Mouse (Mus musculus) gastrocnemius, postnatal 25 days (tissue): ENCODE measurements around the gene Mta3. TPM values are rescaled to one million over a fixed set of nuclear protein-coding genes. Genes with fewer than 3 reads are reported as not detected.

Experiments
- DNase-seq: peaks from one replicate; pipeline ENCODE4 v3.0.0; 2022
- total RNA-seq, 2 experiments: library from RNA; stranded (reverse); gene quantifications; 1 replicate in 1 of 2; 2 replicates in 1 of 2; pipeline ENCODE4 v1.2.3; 2021

Gene Mta3
- total RNA-seq, 2 experiments from 2014 or later = 8.8 to 8.9 TPM

GRCm38 (mm10) chr17:83759547-83759946 is 53.6 kb downstream of the Mta3 start:
- no peak for DNase-seq

GRCm38 (mm10) chr17:83764538-83764937 is 58.6 kb downstream of the Mta3 start:
- DNase-seq = no peak

DNA sequence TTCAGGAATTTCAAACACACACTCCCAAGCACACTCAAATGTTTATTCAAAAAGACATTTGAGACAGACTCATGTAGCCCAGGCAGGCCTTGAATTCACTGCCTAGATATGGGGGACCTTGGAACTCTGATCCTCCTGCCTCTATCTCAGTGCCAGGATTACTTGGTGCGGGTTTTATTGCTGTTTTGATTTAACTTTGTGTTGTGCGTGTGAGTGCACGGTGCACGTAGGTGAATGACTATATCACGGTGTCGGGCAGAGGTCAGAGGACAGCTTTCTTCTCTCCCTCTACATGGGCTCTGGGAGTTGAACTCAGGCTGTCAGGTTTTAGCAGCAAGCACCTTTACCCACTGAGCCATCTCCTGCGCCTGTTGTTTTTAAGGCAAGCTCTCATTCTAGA is 61.1 kb downstream of the Mta3 start:
- no peak for DNase-seq

- no peak for DNase-seq
Measured at GRCm38 (mm10) chr17:83768309-83768708, 62.3 kb downstream of the Mta3 start.

GRCm38 (mm10) chr17:83770371-83770770 is 64.4 kb downstream of the Mta3 start:
- DNase-seq = no peak

DNA sequence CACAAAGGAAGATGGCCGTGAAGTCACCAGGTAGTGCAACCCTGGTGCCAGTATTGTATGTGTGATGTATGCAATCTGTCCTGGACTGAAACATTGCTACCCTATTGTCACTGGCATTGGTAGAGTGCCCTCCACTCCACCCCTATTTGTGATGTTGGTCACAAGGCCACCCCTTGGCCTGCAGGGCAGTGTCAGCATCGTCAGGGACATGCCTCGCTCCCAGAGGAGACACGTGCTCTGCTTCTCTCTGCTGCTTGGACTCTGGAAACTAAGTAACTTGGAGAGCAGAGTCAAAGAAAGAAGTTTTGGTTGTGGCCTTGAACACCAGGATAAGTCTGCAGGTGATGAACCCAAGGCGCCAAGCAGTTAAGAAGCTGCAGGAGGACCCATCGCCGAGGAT is 65.0 kb downstream of the Mta3 start:
- DNase-seq = no peak

DNA sequence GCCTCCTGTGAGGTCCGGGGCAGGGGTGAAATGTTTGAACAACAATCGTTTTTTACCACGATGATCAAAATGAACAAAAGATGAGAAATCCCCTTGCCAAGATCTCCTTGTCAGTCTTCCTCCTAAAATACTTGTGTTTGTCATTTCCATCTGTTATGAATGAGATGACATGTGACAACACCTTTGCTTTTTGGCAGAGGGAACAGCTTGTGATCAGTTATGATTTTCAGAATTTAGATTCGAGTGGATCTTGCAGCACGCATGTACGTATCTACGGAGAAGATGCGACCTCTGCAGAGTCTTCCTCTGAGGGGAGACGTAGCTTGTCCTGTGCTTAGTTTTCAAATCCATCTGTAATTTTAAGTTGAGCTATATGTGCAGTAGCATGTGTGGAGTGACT is 66.1 kb downstream of the Mta3 start:
- DNase-seq = no peak

GRCm38 (mm10) chr17:83772711-83773110 is 66.7 kb downstream of the Mta3 start:
- DNase-seq = no peak

DNA sequence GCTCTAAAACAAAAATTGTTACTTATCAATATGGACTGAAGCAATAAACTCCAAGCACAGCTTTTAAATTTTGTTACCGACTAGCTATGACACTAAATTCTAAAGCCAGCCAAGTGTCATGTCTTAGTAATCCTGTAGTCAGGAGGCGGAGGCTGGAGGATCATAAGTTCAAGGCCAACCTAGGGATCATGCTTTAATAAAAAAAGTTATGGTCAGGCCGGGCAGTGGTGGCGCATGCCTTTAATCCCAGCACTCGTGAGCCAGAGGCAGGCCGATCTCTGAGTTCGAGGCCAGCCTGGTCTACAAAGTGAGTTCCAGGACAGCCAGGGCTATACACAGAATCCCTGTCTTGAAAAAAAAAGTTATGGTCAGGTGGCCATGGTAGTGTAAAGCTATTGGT is 71.0 kb downstream of the Mta3 start:
- no peak for DNase-seq

- no peak for DNase-seq
Measured at GRCm38 (mm10) chr17:83777462-83778051, 71.6 kb downstream of the Mta3 start.

DNA sequence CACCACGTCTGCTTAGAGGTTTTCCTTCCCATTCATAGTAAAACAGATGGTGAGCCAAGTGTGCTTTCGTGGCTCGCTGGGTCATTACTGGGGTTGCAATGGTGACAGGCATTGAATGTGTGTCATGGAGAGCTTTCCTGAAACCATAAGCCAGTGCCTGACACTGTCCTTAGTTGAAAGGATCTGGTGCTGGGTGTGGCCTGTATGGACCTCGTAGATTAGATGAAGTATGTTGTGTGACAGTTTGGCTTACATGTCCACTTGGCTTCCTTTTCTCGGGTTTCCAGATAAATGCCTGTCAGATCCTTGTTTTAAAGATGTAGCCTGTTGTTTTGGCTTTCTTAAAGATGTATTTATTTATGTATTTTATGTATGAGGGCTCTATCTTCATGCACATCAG is 74.3 kb downstream of the Mta3 start:
- DNase-seq = no peak

DNA sequence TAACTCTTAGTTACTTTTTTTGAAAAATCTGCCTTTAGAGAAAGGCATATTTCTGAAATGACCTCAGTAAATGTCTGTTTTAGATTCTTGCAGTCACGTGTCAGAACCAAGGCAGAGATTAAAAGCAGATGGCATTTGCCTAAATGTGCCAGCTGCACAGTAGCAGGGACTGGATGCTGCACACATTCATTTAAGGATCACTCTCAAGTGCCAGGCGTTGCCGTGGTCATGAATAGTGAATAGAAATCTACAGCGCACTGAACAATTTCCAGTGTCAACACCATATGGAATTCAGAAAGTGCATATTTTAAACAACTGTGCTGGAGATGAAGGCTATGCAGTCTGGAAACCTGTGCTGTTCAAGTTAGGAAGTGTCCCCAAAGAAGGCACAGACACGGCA is 76.8 kb downstream of the Mta3 start:
- DNase-seq = no peak

GRCm38 (mm10) chr17:83786418-83786817 is 80.5 kb downstream of the Mta3 start:
- DNase-seq = no peak

DNA sequence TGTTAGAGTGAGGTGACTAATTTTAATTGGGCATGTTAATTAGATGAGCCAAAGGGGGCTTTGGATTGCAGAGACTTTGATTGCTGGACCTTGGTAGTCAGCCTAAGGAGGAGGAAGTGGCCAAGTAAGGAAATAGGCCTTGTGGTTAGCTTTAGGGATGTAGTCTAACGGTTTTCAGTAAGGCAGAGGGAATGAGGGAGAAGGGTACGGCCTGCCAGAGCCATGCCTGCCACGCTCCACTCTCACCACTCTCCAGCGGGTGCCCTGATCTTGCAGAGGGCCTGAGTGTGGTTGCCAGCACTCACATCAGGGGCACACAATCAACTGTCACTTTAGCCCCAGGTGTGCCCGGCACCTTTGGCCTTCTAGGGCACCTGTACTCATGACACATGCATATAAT is 84.2 kb downstream of the Mta3 start:
- DNase-seq = no peak

- DNase-seq = no peak
Measured at GRCm38 (mm10) chr17:83792388-83792787, 86.4 kb downstream of the Mta3 start.

GRCm38 (mm10) chr17:83795121-83795520 is 89.2 kb downstream of the Mta3 start:
- no peak for DNase-seq

DNA sequence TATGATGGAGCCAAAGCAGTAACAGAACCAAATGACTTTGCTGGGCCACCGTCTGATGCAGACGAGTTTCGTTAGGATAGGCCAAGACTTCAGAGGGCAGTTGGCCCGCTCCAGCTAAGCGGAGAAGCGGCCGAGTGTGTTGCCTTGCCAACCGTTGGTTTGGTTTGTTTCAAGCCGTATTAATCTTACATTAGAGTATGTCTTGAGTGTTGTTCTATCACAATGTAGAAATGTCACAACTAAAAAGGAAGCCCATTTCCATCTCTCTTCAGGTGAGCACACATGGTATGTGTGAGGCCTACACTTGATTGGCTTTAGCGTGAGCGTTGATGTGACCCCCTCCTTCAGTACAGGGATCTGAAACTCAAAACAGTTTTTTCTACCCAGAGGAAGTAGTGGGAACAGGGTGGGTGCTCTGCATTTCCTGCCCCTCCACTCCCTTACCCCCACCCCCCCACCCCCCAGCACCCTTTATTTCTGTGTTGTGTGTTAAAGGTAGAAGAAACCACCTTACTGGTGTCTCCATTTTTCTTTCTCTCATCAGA is 93.6 kb downstream of the Mta3 start:
- no peak for DNase-seq

- no peak for DNase-seq
Measured at GRCm38 (mm10) chr17:83803987-83804386, 98.0 kb downstream of the Mta3 start.

DNA sequence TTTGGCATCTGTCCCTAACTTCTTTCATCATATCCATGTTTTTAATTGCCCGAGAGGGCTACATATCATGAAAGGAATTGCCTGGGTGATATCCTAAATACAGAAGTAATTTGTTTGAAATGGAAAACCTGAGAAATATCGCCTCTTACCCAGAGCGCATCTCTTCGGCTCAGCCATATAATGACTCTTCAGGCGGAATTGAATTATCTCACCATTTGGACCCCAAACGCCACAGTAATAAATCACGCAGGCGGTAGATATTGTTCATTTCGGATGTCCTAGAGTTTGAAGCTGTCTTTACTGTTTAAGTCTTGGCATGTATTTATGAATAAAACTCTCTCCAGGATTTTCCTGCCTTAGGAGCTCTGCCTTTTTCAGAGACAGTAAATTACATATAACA is 99.1 kb downstream of the Mta3 start:
- DNase-seq = no peak

DNA sequence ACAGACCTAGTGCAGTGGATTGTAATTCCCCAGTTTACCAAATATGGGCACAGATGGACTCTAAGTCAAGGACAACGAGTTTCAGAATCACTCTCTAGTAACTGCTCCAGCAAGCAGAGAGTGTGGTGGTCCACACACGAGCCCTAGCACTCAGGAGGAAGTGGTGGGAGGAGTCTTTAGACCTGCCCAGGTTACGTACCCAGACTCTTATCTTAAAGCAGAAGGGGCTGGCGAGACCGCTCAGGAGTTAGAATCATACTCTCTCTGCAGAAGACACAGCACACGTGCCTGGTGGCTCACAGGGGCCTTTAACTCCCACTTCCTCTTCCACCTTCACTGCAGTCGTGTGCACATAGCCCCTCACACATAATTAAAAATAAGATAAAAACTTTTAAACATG is 101.4 kb downstream of the Mta3 start:
- DNase-seq = no peak

DNA sequence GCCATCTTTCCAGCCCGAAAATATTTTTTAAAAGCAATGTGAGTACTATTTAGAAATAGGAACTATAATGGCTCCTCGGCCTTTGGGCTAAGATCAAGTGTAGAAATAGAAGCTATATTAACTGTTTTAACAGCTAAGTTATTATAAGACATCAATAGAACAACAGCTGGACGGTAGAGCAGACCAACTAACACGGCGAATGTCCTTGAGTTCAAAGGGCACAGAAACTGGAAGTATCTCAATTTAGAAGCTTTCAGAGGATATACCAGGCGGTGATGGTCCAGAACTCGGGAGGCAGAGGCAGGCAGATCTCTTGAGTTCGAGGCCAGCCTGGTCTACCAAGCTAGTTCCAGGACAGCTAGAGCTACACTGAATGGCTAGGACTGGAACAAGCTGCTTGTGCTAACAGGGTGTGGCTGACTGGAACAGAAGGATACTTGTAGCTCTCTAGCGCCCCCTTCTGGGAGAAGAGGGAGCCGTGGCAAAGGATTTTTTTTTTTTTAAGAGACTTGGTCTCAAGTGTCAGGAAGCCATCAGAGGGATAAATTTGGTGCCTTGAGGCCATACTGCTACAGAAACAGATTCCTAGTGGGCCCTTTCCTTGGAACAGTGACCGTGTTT is 101.9 kb downstream of the Mta3 start:
- DNase-seq = peak; percentile 25

GRCm38 (mm10) chr17:83808476-83809098 is 102.6 kb downstream of the Mta3 start:
- no peak for DNase-seq

GRCm38 (mm10) chr17:83809197-83809829 is 103.3 kb downstream of the Mta3 start:
- DNase-seq = no peak
